Mouse (Mus musculus) cerebellum, adult 2 months (tissue): ENCODE measurements around the gene Fam19a3. TPM values are rescaled to one million over a fixed set of nuclear protein-coding genes. Genes with fewer than 3 reads are reported as not detected.
"Not testable (repeated sequence)": the region's sequence is repeated elsewhere in the genome, so short reads cannot be mapped to it uniquely, and the experiment has no call there.

Source experiments
- DNase-seq, 2 experiments: peaks; one replicate each; pipeline ENCODE4 v3.0.0; 2021
- H3K27ac ChIP-seq: fragments of 200-500 bp; 2 replicates; pipeline ENCODE4 v1.5.1; 2012; ENCODE audit warnings: low read length, control low read depth, inconsistent platforms; ENCODE audit not compliant: insufficient read depth
- H3K27me3 ChIP-seq: fragments of 200-500 bp; 2 replicates; pipeline ENCODE4 v1.6.1; 2012; ENCODE audit warnings: inconsistent platforms, mild to moderate bottlenecking, low read length, moderate library complexity; ENCODE audit not compliant: control insufficient read depth, insufficient read depth
- H3K4me1 ChIP-seq: fragments of 200-500 bp; 2 replicates; pipeline ENCODE4 v1.6.1; 2011; ENCODE audit warnings: low read length; ENCODE audit not compliant: control insufficient read depth, insufficient read depth
- H3K4me3 ChIP-seq: fragments of 200-500 bp; replicated peaks from 2 replicates; pipeline ENCODE3; 2011; ENCODE audit warnings: mild to moderate bottlenecking, low read depth, low read length, control low read depth; ENCODE audit not compliant: insufficient read depth
- CTCF ChIP-seq: fragments of 200-500 bp; IDR thresholded peaks from 2 replicates; pipeline ENCODE4 v1.5.1; 2011; ENCODE audit warnings: low read depth, mild to moderate bottlenecking, control low read depth, low read length, moderate library complexity, borderline replicate concordance; ENCODE audit not compliant: insufficient read depth
- POLR2A ChIP-seq: fragments of 200-500 bp; IDR thresholded peaks from 2 replicates; pipeline ENCODE4 v1.6.1; 2011; ENCODE audit warnings: low read length, control low read depth, borderline replicate concordance; ENCODE audit not compliant: insufficient read depth
- WGBS: fragments of 180-500 bp; shearing (Covaris S2); methylation state at CpG from one replicate; pipeline ENCODE4 v1.1.7; 2018; 5-methylcytosine and 5-hydroxymethylcytosine counted together
- polyA plus RNA-seq: library from polyadenylated mRNA; depleted of rRNA; stranded (reverse); fragments of >200 nt; gene quantifications from 2 replicates; pipeline ENCODE4 v1.2.3, GENCODE M21; 2012

The Fam19a3 gene
- polyA plus RNA-seq, 1 experiment: 0.43 TPM

GRCm38 (mm10) chr3:104769135-104769534 lies 12.5 kb downstream of the Fam19a3 start:
- 41% methylated on average over 3 of the region's 3 CpGs for WGBS
- Histone ChIP-seq H3K27ac (no peak overlapping the region), H3K4me3 (no peak overlapping the region), H3K4me1 (no peaks in the 10 kb centered on the region), H3K27me3 (no peaks in the 10 kb centered on the region)
- no peak for DNase-seq
- TF ChIP-seq CTCF (no peak), POLR2A (no peak)

- TF ChIP-seq CTCF (no peak), POLR2A (no peak)
- DNase-seq: no peak
- no peak overlapping the region for H3K4me3 ChIP-seq
- no peaks in the 10 kb centered on the region for H3K27me3 ChIP-seq
- no peak overlapping the region for H3K27ac ChIP-seq
- WGBS: 74% methylated on average over 4 of the region's 4 CpGs
- no peaks in the 10 kb centered on the region for H3K4me1 ChIP-seq
Observed at GRCm38 (mm10) chr3:104767716-104768115, 13.9 kb downstream of the Fam19a3 start.

DNA sequence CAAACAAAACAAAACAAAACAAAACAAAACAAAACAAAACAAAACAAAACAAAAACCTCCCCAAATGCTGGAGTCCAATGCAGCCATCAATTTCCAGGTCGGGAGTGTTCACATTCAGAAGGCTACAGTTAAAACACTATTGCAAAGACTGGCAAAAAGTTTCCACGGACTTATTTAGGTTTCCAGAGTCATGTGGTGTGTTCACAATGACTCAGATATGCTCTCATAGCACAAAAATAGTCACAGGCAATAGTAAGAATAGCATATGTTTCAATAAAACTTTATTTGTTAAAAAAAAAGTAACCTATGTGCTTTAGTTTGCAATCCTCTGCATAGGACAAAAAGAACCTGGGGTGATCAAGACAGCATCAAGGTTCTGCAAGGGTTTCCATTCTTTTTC lies 14.5 kb downstream of the Fam19a3 start:
- Histone ChIP-seq H3K4me1 (no peaks in the 10 kb centered on the region), H3K27me3 (no peaks in the 10 kb centered on the region), H3K27ac (no peak overlapping the region), H3K4me3 (no peak overlapping the region)
- DNase-seq: no peak
- 68% methylated on average over 2 of the region's 2 CpGs for WGBS
- TF ChIP-seq POLR2A: no peak

GRCm38 (mm10) chr3:104765021-104765420 lies 16.6 kb downstream of the Fam19a3 start:
- WGBS: 18% methylated on average over 4 of the region's 4 CpGs
- TF ChIP-seq CTCF (peak; percentile 18; the same call in 1 of the 2 replicates), POLR2A (no peak)
- H3K4me1 ChIP-seq: no peaks in the 10 kb centered on the region

DNA sequence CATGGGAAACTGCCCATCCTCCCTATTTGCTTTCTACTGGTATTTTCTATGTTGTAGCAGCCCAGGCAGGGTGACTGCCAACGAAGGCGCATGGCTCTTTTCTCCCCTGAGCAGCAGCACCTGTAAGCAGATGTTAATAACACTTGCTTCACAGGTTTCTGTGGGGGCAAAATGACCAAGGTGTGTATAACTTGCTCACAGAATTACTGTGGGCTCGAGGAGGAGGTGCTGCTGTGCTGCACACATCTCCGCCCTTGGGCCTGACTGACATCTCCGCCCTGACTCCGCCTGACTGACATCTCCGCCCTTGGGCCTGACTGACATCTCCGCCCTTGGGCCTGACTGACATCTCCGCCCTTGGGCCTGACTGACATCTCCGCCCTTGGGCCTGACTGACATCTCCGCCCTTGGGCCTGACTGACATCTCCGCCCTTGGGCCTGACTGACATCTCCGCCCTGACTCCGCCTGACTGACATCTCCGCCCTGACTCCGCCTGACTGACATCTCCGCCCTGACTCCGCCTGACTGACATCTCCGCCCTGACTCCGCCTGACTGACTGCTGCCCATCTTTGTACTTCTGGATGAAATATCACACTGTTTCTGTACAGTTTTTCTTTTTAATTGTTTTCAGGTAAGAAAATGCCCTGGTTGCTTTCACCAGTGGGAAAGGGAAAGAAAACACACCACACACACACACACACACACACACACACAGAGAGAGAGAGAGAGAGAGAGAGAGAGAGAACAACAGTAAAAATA lies 19.4 kb downstream of the Fam19a3 start:
- H3K4me1 ChIP-seq, DNase-seq, H3K4me3 ChIP-seq, H3K27ac ChIP-seq, H3K27me3 ChIP-seq: not testable (repeated sequence)
- 32% methylated on average over 20 of the region's 20 CpGs for WGBS

More at GRCm38 (mm10) chr3:104765021-104765420, 16.6 kb downstream of the Fam19a3 start:
- Histone ChIP-seq H3K27ac (no peak overlapping the region), H3K27me3 (no peaks in the 10 kb centered on the region), H3K4me3 (no peak overlapping the region)
- DNase-seq: no peak

DNA sequence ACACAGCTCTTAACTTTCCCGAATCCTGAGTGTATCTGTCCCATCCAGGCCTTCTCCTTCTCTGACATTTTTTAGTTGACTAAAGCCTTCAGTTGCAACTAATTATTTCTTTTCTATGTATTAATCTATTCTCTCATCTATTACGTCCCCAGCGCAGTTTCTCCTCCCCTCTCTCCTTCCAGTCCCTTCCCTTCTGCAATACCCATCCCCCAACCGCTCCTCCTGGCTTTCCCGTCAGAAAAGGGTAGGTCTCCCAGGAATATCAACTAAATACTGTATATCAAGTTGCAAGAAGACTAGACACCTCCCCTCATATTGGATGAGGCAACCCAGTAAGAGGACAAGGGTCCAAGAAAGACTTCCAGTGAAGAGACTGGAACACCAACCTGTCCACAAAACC lies 22.8 kb downstream of the Fam19a3 start:
- Histone ChIP-seq H3K27ac (no peak overlapping the region), H3K4me1 (no peaks in the 10 kb centered on the region), H3K27me3 (no peaks in the 10 kb centered on the region), H3K4me3 (no peak overlapping the region)
- TF ChIP-seq CTCF (no peak), POLR2A (no peak)
- DNase-seq: no peak
- WGBS: 21% methylated on average over 5 of the region's 5 CpGs

- peak; percentile 55 to 63 for DNase-seq
- no peak overlapping the region for H3K27ac ChIP-seq
- peak overlapping the region; percentile 52 for H3K4me3 ChIP-seq
- no peaks in the 10 kb centered on the region for H3K4me1 ChIP-seq
- H3K27me3 ChIP-seq: no peaks in the 10 kb centered on the region
- WGBS: 2% methylated on average over 27 of the region's 27 CpGs
- TF ChIP-seq CTCF (peak; percentile 69), POLR2A (no peak)
Observed at GRCm38 (mm10) chr3:104758406-104758805, 23.2 kb downstream of the Fam19a3 start.

GRCm38 (mm10) chr3:104752845-104753244 lies 28.8 kb downstream of the Fam19a3 start:
- WGBS: 18% methylated on average over 24 of the region's 25 CpGs
- DNase-seq, H3K4me1 ChIP-seq: not testable (repeated sequence)

More at GRCm38 (mm10) chr3:104752845-104753244, 28.8 kb downstream of the Fam19a3 start:
- H3K27me3 ChIP-seq, H3K4me3 ChIP-seq, H3K27ac ChIP-seq: not testable (repeated sequence)
